Mouse (Mus musculus) G1E (cell line): ENCODE results near the gene 2310009B15Rik.

Experiments
- CTCF ChIP-seq: IDR thresholded peaks from 2 replicates; pipeline ENCODE4 v1.5.1; 2012; ENCODE audit warnings: low read depth, low read length, inconsistent platforms, mixed read lengths
- GATA1 ChIP-seq: IDR thresholded peaks from 2 replicates; pipeline ENCODE4 v1.6.1; 2012; ENCODE audit warnings: borderline replicate concordance, low read length, inconsistent platforms, mixed read lengths
- POLR2AphosphoS5 ChIP-seq: IDR thresholded peaks from 2 replicates; pipeline ENCODE4 v1.6.1; 2012; ENCODE audit warnings: low read depth, low read length, inconsistent platforms; ENCODE audit not compliant: insufficient replicate concordance
- TAL1 ChIP-seq: conservative IDR thresholded peaks from 2 replicates; pipeline ENCODE4 v1.6.1; 2012; ENCODE audit warnings: low read depth, low read length, inconsistent platforms, mixed read lengths

- TF ChIP-seq TAL1 = no peak
- no peak for TF ChIP-seq CTCF
- no peak for TF ChIP-seq GATA1
- no peak for TF ChIP-seq POLR2AphosphoS5
These were observed 33.7 kb downstream of the 2310009B15Rik start for GRCm38 (mm10) chr1:138822985-138823322.
